Mouse (Mus musculus): ENCODE measurements around the gene Ascc1. TPM values are rescaled to one million over a fixed set of nuclear protein-coding genes. Genes with fewer than 3 reads are reported as not detected.

The Ascc1 gene
- polyA plus RNA-seq, 1 experiment from 2014 or later, result 47.2 TPM

DNA sequence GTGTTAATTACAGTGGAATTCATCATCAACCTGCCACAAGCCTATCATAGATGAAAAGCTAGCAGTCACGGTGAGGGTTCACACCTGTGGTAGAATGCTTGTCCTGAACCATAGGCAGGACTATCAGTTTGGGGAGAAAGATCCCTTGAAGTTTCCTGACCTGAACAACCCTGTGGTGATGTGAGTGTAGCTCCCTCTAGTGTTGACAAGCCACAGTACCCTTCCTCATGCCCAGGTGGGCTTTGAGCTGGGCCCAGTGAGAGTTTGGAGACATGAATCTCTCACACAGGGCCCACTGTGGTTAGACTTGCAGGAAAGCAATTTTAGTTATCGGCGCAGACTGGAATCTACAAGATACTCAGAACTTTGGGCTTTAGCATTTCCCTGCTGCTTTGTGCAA, 63.9 kb downstream of the Ascc1 start:
- WGBS, result 65% methylated on average over 3 of the region's 3 CpGs
- no peaks in the 10 kb centered on the region for H3K9me3 ChIP-seq (ENCODE audit: low read length)
- no peaks in the 10 kb centered on the region for H3K27me3 ChIP-seq (replicated peaks; ENCODE audit: insufficient read depth, low read length)
- H3K36me3 ChIP-seq (ENCODE audit: insufficient read depth, low read length), result no peaks in the 10 kb centered on the region
- H3K27ac ChIP-seq (ENCODE audit: low read length), result no peak overlapping the region
- no peak overlapping the region for H3K9ac ChIP-seq (replicated peaks; ENCODE audit: low read depth)
- DNase-seq (ENCODE audit: low spot score) (peak; percentile 58), ATAC-seq (0 out of 2 replicates have a peak, but pooled peaks have one; percentile 38)
- TF ChIP-seq CTCF (IDR thresholded peaks at IDR 0.05) (peak; percentile 82), EP300 (IDR thresholded peaks at IDR 0.05) (no peak)
- no peak overlapping the region for H3K4me2 ChIP-seq (replicated peaks; ENCODE audit: low read depth, low read length)
- no peaks in the 10 kb centered on the region for H3K4me1 ChIP-seq (ENCODE audit: insufficient read depth, low read depth, low read length)
- H3K4me3 ChIP-seq (ENCODE audit: low read depth, low read length), result no peak overlapping the region

DNA sequence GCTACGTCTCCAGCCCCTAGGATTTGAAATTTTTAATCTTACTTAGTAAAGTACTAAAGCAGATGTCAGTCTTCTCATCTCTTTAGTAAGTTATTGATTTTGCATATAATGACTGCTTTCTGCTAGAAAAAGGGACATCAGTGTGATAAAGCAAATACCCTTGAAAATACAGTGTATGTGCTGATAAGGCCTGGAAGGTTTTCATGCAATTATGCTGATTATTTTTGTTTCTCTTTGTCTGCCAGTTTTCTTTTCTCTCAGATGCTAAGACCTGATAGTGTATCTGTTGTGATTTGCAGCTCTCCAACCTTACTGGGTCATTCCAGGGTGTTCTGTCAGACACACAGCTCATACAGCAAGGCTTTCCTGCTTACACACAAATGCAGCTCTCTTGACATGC, 72.6 kb downstream of the Ascc1 start:
- no peak overlapping the region for H3K4me2 ChIP-seq (replicated peaks; ENCODE audit: low read depth, low read length)
- no peaks in the 10 kb centered on the region for H3K36me3 ChIP-seq (ENCODE audit: insufficient read depth, low read length)
- WGBS, result 81% methylated on average over 1 of the region's 1 CpGs
- TF ChIP-seq EP300 (IDR thresholded peaks at IDR 0.05) (no peak), CTCF (IDR thresholded peaks at IDR 0.05) (no peak)
- H3K9me3 ChIP-seq (ENCODE audit: low read length), result no peaks in the 10 kb centered on the region
- no peak overlapping the region for H3K27ac ChIP-seq (ENCODE audit: low read length)
- DNase-seq (ENCODE audit: low spot score) (no peak), ATAC-seq (no peak)
- no peak overlapping the region for H3K4me3 ChIP-seq (ENCODE audit: low read depth, low read length)
- no peak overlapping the region for H3K9ac ChIP-seq (replicated peaks; ENCODE audit: low read depth)
- H3K27me3 ChIP-seq (replicated peaks; ENCODE audit: insufficient read depth, low read length), result no peaks in the 10 kb centered on the region
- no peaks in the 10 kb centered on the region for H3K4me1 ChIP-seq (ENCODE audit: insufficient read depth, low read depth, low read length)

DNA sequence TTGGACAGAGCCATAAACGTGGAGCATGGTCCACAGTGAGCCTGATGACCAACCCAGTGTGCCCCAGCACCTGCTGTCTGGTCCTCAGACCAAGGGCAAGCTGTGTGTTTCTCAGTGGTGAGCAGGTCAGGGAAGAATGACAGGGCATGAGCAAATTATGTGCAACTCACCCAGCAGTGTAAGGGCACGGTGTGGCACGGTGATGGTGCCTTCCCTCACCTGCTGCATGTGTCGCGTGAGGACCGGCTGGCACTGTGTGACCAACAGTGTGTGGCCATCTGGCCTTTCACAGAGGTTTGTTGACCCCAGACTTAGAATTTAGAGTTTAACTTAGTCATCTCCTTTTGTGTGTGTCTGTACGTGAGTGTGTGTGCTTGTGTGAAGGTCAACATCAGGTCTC, 74.6 kb downstream of the Ascc1 start:
- no peak overlapping the region for H3K9ac ChIP-seq (replicated peaks; ENCODE audit: low read depth)
- no peak overlapping the region for H3K4me2 ChIP-seq (replicated peaks; ENCODE audit: low read depth, low read length)
- H3K9me3 ChIP-seq (ENCODE audit: low read length), result no peaks in the 10 kb centered on the region
- no peaks in the 10 kb centered on the region for H3K27me3 ChIP-seq (replicated peaks; ENCODE audit: insufficient read depth, low read length)
- DNase-seq (ENCODE audit: low spot score), result no peak
- TF ChIP-seq CTCF (IDR thresholded peaks at IDR 0.05) (no peak), EP300 (IDR thresholded peaks at IDR 0.05) (no peak)
- H3K4me1 ChIP-seq (ENCODE audit: insufficient read depth, low read depth, low read length), result peaks cover 9% of the 10 kb centered on the region; the same call in 1 of the 2 replicates
- ATAC-seq, result no peak
- H3K27ac ChIP-seq (ENCODE audit: low read length), result no peak overlapping the region
- no peaks in the 10 kb centered on the region for H3K36me3 ChIP-seq (ENCODE audit: insufficient read depth, low read length)
- H3K4me3 ChIP-seq (ENCODE audit: low read depth, low read length), result no peak overlapping the region
- WGBS, result 92% methylated on average over 7 of the region's 7 CpGs

DNA sequence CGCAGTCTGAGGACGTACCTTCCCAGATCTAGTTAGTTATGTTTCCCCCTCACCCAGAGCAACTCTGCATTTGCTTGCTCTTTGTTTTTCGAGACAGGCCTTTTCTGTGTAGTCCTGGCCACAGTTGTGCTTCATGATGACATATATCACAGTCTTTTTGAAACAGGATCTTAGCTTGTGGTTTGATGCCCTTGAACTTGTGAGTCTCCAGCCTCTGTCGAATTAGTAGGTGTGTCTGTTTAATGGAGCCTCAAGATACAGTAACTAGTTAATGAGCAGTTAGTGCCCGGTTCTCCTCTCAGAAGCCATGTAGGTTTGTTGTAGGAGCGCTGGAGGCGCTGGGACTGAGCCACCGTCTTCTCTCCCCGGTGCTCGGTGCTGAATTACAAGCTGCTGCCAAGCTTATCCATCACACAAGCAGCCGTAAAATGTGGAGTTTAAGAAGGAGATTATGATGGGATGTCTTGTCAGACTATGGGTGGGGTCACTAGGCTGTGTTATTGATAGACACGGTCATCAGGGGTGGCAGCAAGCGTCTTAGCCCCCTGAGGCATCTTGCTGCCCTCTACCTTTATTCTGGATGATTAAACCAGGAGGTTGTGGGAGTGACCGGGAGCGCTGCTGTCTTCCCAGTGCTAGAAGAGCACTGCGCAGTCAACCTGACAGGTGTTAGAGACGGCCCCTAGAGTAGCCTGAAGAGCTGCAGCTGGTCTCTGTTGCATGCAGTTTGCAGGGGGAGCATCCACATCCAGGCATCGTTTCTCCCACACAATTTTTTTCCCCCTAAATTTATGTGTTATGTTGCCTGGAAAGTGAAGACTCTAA, 75.3 kb downstream of the Ascc1 start:
- H3K4me2 ChIP-seq (replicated peaks; ENCODE audit: low read depth, low read length), result no peak overlapping the region
- H3K27me3 ChIP-seq (replicated peaks; ENCODE audit: insufficient read depth, low read length), result no peaks in the 10 kb centered on the region
- H3K4me3 ChIP-seq (ENCODE audit: low read depth, low read length), result no peak overlapping the region
- H3K36me3 ChIP-seq (ENCODE audit: insufficient read depth, low read length), result no peaks in the 10 kb centered on the region
- no peak overlapping the region for H3K27ac ChIP-seq (ENCODE audit: low read length)
- no peak for TF ChIP-seq CTCF (IDR thresholded peaks at IDR 0.05)
- TF ChIP-seq EP300 (IDR thresholded peaks at IDR 0.05), result no peak
- H3K4me1 ChIP-seq (ENCODE audit: insufficient read depth, low read depth, low read length), result peaks cover 9% of the 10 kb centered on the region; the same call in 1 of the 2 replicates
- H3K9me3 ChIP-seq (ENCODE audit: low read length), result no peaks in the 10 kb centered on the region
- WGBS, result 51% methylated on average over 18 of the region's 18 CpGs
- peak; percentile 9 for DNase-seq (ENCODE audit: low spot score)
- ATAC-seq, result peak; percentile 3; the same call in 1 of the 2 replicates
- no peak overlapping the region for H3K9ac ChIP-seq (replicated peaks; ENCODE audit: low read depth)

DNA sequence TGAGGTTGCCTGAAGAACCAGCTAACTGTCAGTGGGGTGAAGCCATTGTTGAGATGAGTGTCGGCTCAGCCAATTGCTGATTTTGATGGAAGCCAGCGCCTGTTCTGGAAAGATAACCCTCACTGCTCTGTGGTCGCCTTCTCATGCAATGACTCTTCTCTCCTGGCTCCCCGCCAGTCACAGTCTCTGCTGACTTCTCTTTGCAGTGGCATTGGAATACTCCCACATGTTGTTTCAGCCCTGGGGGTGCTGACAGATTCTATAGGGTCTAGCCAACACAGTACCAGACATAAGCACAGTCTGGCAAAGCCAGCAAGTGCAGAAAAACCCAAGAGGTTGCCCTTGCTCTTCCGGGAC, 75.9 kb downstream of the Ascc1 start:
- peak; percentile 43; the same call in 1 of the 2 replicates for ATAC-seq
- H3K4me2 ChIP-seq (replicated peaks; ENCODE audit: low read depth, low read length), result no peak overlapping the region

DNA sequence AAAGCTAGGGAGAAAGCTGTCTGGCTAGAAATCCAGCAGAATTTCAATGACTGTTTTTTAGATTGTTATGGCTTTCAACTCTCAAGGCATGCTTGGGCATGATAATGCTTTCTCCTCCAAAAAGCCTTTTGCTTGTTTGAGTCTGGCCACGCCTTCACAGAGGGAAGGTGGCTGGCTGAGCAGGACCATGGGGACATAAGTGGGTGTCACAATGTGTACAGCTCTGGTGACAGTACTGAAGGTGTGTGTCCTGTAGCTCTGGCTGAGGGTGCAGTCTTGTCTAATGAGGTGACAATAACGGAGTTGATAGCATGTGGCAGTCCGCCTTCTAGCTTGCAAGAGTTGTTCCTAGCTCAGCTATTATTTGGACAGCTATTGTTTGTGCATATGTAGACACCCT, 77.6 kb downstream of the Ascc1 start:
- H3K27me3 ChIP-seq (replicated peaks; ENCODE audit: insufficient read depth, low read length), result no peaks in the 10 kb centered on the region
- H3K36me3 ChIP-seq (ENCODE audit: insufficient read depth, low read length), result no peaks in the 10 kb centered on the region
- DNase-seq (ENCODE audit: low spot score), result peak; percentile 70
- TF ChIP-seq CTCF (IDR thresholded peaks at IDR 0.05) (no peak), EP300 (IDR thresholded peaks at IDR 0.05) (no peak)
- H3K9me3 ChIP-seq (ENCODE audit: low read length), result no peaks in the 10 kb centered on the region
- no peak overlapping the region for H3K9ac ChIP-seq (replicated peaks; ENCODE audit: low read depth)
- WGBS, result 53% methylated on average over 3 of the region's 3 CpGs
- H3K4me2 ChIP-seq (replicated peaks; ENCODE audit: low read depth, low read length), result no peak overlapping the region
- H3K4me1 ChIP-seq (ENCODE audit: insufficient read depth, low read depth, low read length), result peaks cover 9% of the 10 kb centered on the region; the same call in 1 of the 2 replicates
- no peak overlapping the region for H3K4me3 ChIP-seq (ENCODE audit: low read depth, low read length)
- peak overlapping the region; percentile 64 for H3K27ac ChIP-seq (ENCODE audit: low read length)
- peak; percentile 42 for ATAC-seq

More for the DNA sequence above, 75.9 kb downstream of the Ascc1 start:
- TF ChIP-seq EP300 (IDR thresholded peaks at IDR 0.05) (0 out of 2 replicates have a peak, but pooled peaks have one; percentile 7), CTCF (IDR thresholded peaks at IDR 0.05) (no peak)
- 55% methylated on average over 5 of the region's 5 CpGs for WGBS
- no peak overlapping the region for H3K9ac ChIP-seq (replicated peaks; ENCODE audit: low read depth)
- H3K4me1 ChIP-seq (ENCODE audit: insufficient read depth, low read depth, low read length), result peaks cover 9% of the 10 kb centered on the region; the same call in 1 of the 2 replicates
- peak; percentile 83 for DNase-seq (ENCODE audit: low spot score)
- H3K4me3 ChIP-seq (ENCODE audit: low read depth, low read length), result no peak overlapping the region
- H3K36me3 ChIP-seq (ENCODE audit: insufficient read depth, low read length), result no peaks in the 10 kb centered on the region
- no peaks in the 10 kb centered on the region for H3K9me3 ChIP-seq (ENCODE audit: low read length)
- H3K27ac ChIP-seq (ENCODE audit: low read length), result peak overlapping the region; percentile 43; the same call in 1 of the 2 replicates
- no peaks in the 10 kb centered on the region for H3K27me3 ChIP-seq (replicated peaks; ENCODE audit: insufficient read depth, low read length)

All from lung, postnatal 0 days (tissue).